Mouse (Mus musculus) intestine, postnatal 0 days (tissue): ENCODE measurements at regions not wholly inside any gene's neighbourhood (a gene's known extent, or its start where the extent isn't known, plus 50 kb on each side); places are given as distances from the start of the nearest gene placed in this dataset.
"Not testable (repeated sequence)": the region's sequence is repeated elsewhere in the genome, so short reads cannot be mapped to it uniquely, and the experiment has no call there.

ENCODE experiments used
- ATAC-seq: fragments of 200-750 bp; cut with Nextera tagmentation; 2 replicates; pipeline ENCODE4 v1.8.0; 2017; ENCODE audit warnings: mild to moderate bottlenecking, moderate TSS enrichment, moderate library complexity
- H3K27ac ChIP-seq: fragments of 300-500 bp; sonication (generic); 2 replicates; pipeline ENCODE4 v1.5.1; 2014; ENCODE audit warnings: mild to moderate bottlenecking, low read depth, low read length, moderate library complexity
- H3K27me3 ChIP-seq: fragments of 300-500 bp; sonication (generic); replicated peaks from 2 replicates; pipeline ENCODE4 v1.6.1; 2014; ENCODE audit warnings: low read length, mixed read lengths; ENCODE audit not compliant: control insufficient read depth, insufficient read depth
- H3K36me3 ChIP-seq: fragments of 300-500 bp; sonication (generic); 2 replicates; pipeline ENCODE4 v1.6.1; 2014; ENCODE audit warnings: mild to moderate bottlenecking, moderate library complexity; ENCODE audit not compliant: control insufficient read depth, insufficient read depth
- H3K4me1 ChIP-seq: fragments of 300-500 bp; sonication (generic); replicated peaks from 2 replicates; pipeline ENCODE4 v1.6.1; 2014; ENCODE audit warnings: antibody characterized with exemption, low read length, mixed read lengths; ENCODE audit not compliant: control insufficient read depth, insufficient read depth
- H3K4me2 ChIP-seq: fragments of 300-500 bp; sonication (generic); replicated peaks from 2 replicates; pipeline ENCODE4 v1.6.1; 2014; ENCODE audit warnings: low read depth, mild to moderate bottlenecking, moderate library complexity
- H3K4me3 ChIP-seq: fragments of 300-500 bp; sonication (generic); 2 replicates; pipeline ENCODE4 v1.5.1; 2014; ENCODE audit warnings: low read depth, low read length
- H3K9ac ChIP-seq: fragments of 300-500 bp; sonication (generic); 2 replicates; pipeline ENCODE4 v1.6.1; 2014; ENCODE audit warnings: mild to moderate bottlenecking, low read depth, low read length
- H3K9me3 ChIP-seq: fragments of 300-500 bp; sonication (generic); 2 replicates; pipeline ENCODE4 v1.6.1; 2016; ENCODE audit warnings: mixed run types; ENCODE audit not compliant: control insufficient read depth
- CTCF ChIP-seq: sonication (generic); IDR thresholded peaks from 2 replicates; pipeline ENCODE4 v1.5.1; 2016; ENCODE audit warnings: low read depth, mild to moderate bottlenecking, control low read depth, antibody characterized with exemption, moderate library complexity
- whole genome bisulfite sequencing: fragments of 180-500 bp; shearing (Covaris S2); extraction: QIAGEN DNeasy Blood & Tissue Kit; methylation state at CpG from one replicate; pipeline ENCODE4 v1.1.7; 2014; 5-methylcytosine and 5-hydroxymethylcytosine counted together

- Histone ChIP-seq H3K27me3 (no peaks in the 10 kb centered on the region), H3K27ac (no peak overlapping the region), H3K4me2 (no peak overlapping the region), H3K36me3 (no peaks in the 10 kb centered on the region), H3K9ac (no peak overlapping the region), H3K9me3 (peaks cover 25% of the 10 kb centered on the region), H3K4me3 (no peak overlapping the region), H3K4me1 (no peaks in the 10 kb centered on the region)
- ATAC-seq, result no peak
- no peak for TF ChIP-seq CTCF
Measured at GRCm38 (mm10) chr4:3054886-3055285, 112.2 kb upstream of the Vmn1r2 start.

- no peak for TF ChIP-seq CTCF
- Histone ChIP-seq H3K9ac (no peak overlapping the region), H3K27me3 (no peaks in the 10 kb centered on the region), H3K4me2 (no peak overlapping the region), H3K4me3 (no peak overlapping the region), H3K27ac (no peak overlapping the region), H3K9me3 (peaks cover 25% of the 10 kb centered on the region), H3K4me1 (no peaks in the 10 kb centered on the region), H3K36me3 (no peaks in the 10 kb centered on the region)
- ATAC-seq, result no peak
- WGBS, result 80% methylated on average over 1 of the region's 1 CpGs
Measured at GRCm38 (mm10) chr4:3055396-3055795, 111.7 kb upstream of the Vmn1r2 start.

GRCm38 (mm10) chr4:3059511-3060054 lies 107.5 kb upstream of the Vmn1r2 start:
- Histone ChIP-seq H3K4me1 (no peaks in the 10 kb centered on the region), H3K4me3 (no peak overlapping the region), H3K27me3 (no peaks in the 10 kb centered on the region), H3K9ac (no peak overlapping the region), H3K9me3 (peaks cover 14% of the 10 kb centered on the region), H3K4me2 (no peak overlapping the region), H3K36me3 (no peaks in the 10 kb centered on the region), H3K27ac (no peak overlapping the region)
- WGBS, result 54% methylated on average over 2 of the region's 2 CpGs
- no peak for TF ChIP-seq CTCF
- no peak for ATAC-seq

- H3K4me2 ChIP-seq, result no peak overlapping the region
- no peak overlapping the region for H3K4me3 ChIP-seq
- ATAC-seq, result no peak
- WGBS, result 67% methylated on average over 2 of the region's 2 CpGs
- H3K36me3 ChIP-seq, result no peaks in the 10 kb centered on the region
- no peak overlapping the region for H3K9ac ChIP-seq
- peaks cover 7% of the 10 kb centered on the region for H3K9me3 ChIP-seq
- no peaks in the 10 kb centered on the region for H3K4me1 ChIP-seq
- TF ChIP-seq CTCF, result no peak
- H3K27ac ChIP-seq, result no peak overlapping the region
- no peaks in the 10 kb centered on the region for H3K27me3 ChIP-seq
Measured at GRCm38 (mm10) chr4:3062027-3062605, 105.0 kb upstream of the Vmn1r2 start.

- no peaks in the 10 kb centered on the region for H3K4me1 ChIP-seq
- peaks cover 26% of the 10 kb centered on the region for H3K9me3 ChIP-seq
- H3K27ac ChIP-seq, result no peak overlapping the region
- H3K4me3 ChIP-seq, result no peak overlapping the region
- 48% methylated on average over 3 of the region's 3 CpGs for WGBS
- H3K4me2 ChIP-seq, result no peak overlapping the region
- no peak for ATAC-seq
- no peaks in the 10 kb centered on the region for H3K36me3 ChIP-seq
- H3K9ac ChIP-seq, result no peak overlapping the region
- no peaks in the 10 kb centered on the region for H3K27me3 ChIP-seq
- no peak for TF ChIP-seq CTCF
Measured at GRCm38 (mm10) chr4:3063966-3064365, 103.2 kb upstream of the Vmn1r2 start.

GRCm38 (mm10) chr4:3064571-3064970 lies 102.5 kb upstream of the Vmn1r2 start:
- no peak overlapping the region for H3K4me3 ChIP-seq
- ATAC-seq, result no peak
- H3K27ac ChIP-seq, result no peak overlapping the region
- no peak overlapping the region for H3K9ac ChIP-seq
- no peaks in the 10 kb centered on the region for H3K36me3 ChIP-seq
- H3K4me2 ChIP-seq, result no peak overlapping the region
- TF ChIP-seq CTCF, result no peak
- 35% methylated on average over 3 of the region's 3 CpGs for WGBS
- no peaks in the 10 kb centered on the region for H3K27me3 ChIP-seq
- no peaks in the 10 kb centered on the region for H3K4me1 ChIP-seq
- peaks cover 28% of the 10 kb centered on the region for H3K9me3 ChIP-seq

- ATAC-seq, H3K27ac ChIP-seq, H3K27me3 ChIP-seq, H3K4me2 ChIP-seq, H3K4me3 ChIP-seq, H3K9ac ChIP-seq, H3K36me3 ChIP-seq, H3K4me1 ChIP-seq: not testable (repeated sequence)
- WGBS, result 69% methylated on average over 3 of the region's 3 CpGs
- peaks cover 32% of the 10 kb centered on the region for H3K9me3 ChIP-seq
Measured at GRCm38 (mm10) chr4:3065335-3065734, 101.8 kb upstream of the Vmn1r2 start.
